Mouse (Mus musculus): ENCODE measurements around the gene Pofut2.
A peak's percentile ranks its signal among the peaks of the same experiment; 100 is the strongest.

Pofut2 gene

GRCm38 (mm10) chr10:77258704-77259621 lies at the start of gene Pofut2:
Pofut2 (plus strand) TSS chr10:77259218.
- DNase-seq (ENCODE audit: low spot score): peak; percentile 100

- DNase-seq (ENCODE audit: low spot score): no peak
Observed at GRCm38 (mm10) chr10:77209261-77209660, 49.8 kb upstream of the Pofut2 start.

- DNase-seq (ENCODE audit: low spot score): no peak
Observed at GRCm38 (mm10) chr10:77210666-77211065, 48.4 kb upstream of the Pofut2 start.

GRCm38 (mm10) chr10:77211116-77211570 lies 47.9 kb upstream of the Pofut2 start:
- no peak for DNase-seq (ENCODE audit: low spot score)

GRCm38 (mm10) chr10:77212354-77213120 lies 46.5 kb upstream of the Pofut2 start:
- no peak for DNase-seq (ENCODE audit: low spot score)

GRCm38 (mm10) chr10:77213483-77213882 lies 45.5 kb upstream of the Pofut2 start:
- no peak for DNase-seq (ENCODE audit: low spot score)

GRCm38 (mm10) chr10:77214586-77214985 lies 44.4 kb upstream of the Pofut2 start:
- no peak for DNase-seq (ENCODE audit: low spot score)

- DNase-seq (ENCODE audit: low spot score): no peak
Observed at GRCm38 (mm10) chr10:77215641-77216040, 43.4 kb upstream of the Pofut2 start.

GRCm38 (mm10) chr10:77216313-77216712 lies 42.7 kb upstream of the Pofut2 start:
- DNase-seq (ENCODE audit: low spot score): no peak

- no peak for DNase-seq (ENCODE audit: low spot score)
Observed at GRCm38 (mm10) chr10:77217155-77217731, 41.8 kb upstream of the Pofut2 start.

- no peak for DNase-seq (ENCODE audit: low spot score)
Observed at GRCm38 (mm10) chr10:77218059-77218458, 41.0 kb upstream of the Pofut2 start.

GRCm38 (mm10) chr10:77219411-77220025 lies 39.5 kb upstream of the Pofut2 start:
- no peak for DNase-seq (ENCODE audit: low spot score)

GRCm38 (mm10) chr10:77221108-77221507 lies 37.9 kb upstream of the Pofut2 start:
- no peak for DNase-seq (ENCODE audit: low spot score)

- no peak for DNase-seq (ENCODE audit: low spot score)
Observed at GRCm38 (mm10) chr10:77222963-77223552, 36.0 kb upstream of the Pofut2 start.

GRCm38 (mm10) chr10:77224390-77224789 lies 34.6 kb upstream of the Pofut2 start:
- no peak for DNase-seq (ENCODE audit: low spot score)

- DNase-seq (ENCODE audit: low spot score): no peak
Observed at GRCm38 (mm10) chr10:77225414-77225813, 33.6 kb upstream of the Pofut2 start.

- no peak for DNase-seq (ENCODE audit: low spot score)
Observed at GRCm38 (mm10) chr10:77225995-77226688, 32.9 kb upstream of the Pofut2 start.

GRCm38 (mm10) chr10:77226691-77227367 lies 32.2 kb upstream of the Pofut2 start:
- no peak for DNase-seq (ENCODE audit: low spot score)

GRCm38 (mm10) chr10:77227368-77227723 lies 31.7 kb upstream of the Pofut2 start:
- DNase-seq (ENCODE audit: low spot score): no peak
